Mouse (Mus musculus): ENCODE results near the gene Sh3pxd2a.

Sh3pxd2a gene

DNA sequence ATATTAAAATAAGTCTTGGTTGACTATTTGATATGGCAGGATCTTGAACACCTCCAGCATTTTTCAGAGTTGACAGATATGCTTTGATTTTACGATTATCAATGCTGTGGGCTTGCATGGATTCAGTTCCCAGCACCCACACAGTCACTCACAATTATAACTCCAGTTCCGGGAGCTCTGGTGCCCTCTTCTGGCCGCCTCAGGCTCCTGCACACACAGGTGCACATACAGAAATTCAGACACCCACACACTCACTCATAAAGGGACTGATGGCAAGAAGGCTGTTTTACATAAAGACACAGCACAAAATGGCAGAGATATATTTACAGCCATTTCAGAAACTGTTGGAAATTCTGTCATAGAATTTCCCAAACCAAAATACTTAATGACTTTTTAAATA is 25.0 kb upstream of the Sh3pxd2a start:
- no peak for DNase-seq

DNA sequence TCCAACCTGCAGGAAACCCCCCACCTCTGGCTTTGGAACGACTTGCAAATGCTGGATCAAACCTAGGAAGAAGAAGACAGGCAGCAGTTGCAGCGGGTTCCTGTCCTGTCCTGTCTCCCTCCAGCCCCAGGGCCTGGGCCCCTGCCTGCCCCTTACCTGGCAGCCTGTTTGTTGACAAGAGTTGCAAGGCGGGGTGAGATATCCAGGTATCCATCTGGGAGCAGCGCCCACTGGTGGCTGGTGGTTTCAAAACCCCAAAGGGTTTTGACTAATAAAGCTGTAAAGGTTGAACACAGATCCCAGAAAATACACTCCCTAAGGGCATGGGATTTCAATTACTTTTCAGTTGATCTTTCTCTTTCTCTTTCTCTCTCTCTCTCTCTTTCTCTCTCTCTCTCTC is 24.0 kb upstream of the Sh3pxd2a start:
- peak; percentile 61 for DNase-seq

DNA sequence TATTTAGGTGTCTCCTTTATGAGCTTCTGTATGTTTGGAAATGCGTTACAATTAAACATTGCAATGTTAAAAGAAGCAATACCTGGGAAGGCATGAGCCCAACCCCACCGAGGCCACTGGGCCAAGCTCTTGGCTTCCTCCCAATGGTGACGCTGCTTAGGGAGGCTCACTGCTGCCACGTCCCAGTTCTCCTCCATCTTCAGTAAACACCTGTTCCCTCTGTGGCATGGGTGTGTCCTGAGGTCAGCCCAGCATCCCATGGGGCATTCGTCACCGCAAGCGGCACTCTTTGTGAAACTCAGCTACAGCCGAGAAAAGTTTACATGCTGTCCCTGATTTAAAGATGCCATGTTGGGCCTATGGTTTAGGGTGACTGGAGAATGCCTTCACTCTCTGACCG is 23.4 kb upstream of the Sh3pxd2a start:
- DNase-seq = no peak

DNA sequence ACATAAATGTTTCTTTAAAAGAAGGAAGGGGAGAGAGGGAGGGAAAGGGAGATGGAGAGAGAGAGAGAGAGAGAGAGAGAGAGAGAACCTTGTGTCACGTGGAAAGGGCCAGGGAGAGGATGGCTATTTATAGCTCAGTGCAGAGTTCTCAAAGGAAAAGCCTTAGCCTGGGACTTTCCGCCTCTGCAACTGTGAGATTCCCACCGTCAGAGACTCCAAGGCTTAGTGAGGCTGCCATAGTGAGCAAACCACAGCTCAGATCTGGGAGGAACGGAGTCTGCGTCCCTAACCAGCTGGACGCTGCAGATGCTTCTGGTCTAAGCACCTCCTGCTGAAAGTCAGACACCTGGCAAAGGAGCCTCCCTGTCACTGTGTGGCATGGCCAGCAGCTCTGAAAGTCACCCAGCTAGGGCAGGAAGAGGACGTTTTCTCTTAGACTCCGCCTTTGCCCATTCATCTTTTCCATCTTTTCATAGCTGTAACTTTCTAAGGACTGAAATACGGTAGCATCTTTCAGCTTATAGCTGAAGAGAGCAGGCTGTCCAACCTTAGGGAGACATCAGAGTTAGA is 21.9 kb upstream of the Sh3pxd2a start:
- DNase-seq = no peak

DNA sequence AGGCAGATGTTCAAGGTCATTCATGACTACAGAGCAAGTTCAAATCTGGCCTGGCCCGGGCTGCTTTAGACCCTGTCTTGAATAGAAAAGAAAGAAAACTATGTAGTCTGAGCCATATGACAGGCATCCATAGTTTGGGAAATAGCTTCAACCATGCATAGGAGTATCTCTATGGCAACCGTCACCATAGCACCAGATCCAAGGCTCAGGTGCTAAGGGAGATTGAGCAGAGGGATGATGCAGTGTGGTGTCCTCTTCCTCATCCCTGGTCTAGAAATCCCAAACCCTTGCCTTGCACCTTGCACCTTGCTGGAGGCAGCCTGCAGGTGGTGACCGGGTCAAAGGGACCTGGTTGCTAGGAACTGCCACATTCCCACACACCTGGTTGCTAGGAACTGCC is 19.9 kb upstream of the Sh3pxd2a start:
- DNase-seq = no peak

DNA sequence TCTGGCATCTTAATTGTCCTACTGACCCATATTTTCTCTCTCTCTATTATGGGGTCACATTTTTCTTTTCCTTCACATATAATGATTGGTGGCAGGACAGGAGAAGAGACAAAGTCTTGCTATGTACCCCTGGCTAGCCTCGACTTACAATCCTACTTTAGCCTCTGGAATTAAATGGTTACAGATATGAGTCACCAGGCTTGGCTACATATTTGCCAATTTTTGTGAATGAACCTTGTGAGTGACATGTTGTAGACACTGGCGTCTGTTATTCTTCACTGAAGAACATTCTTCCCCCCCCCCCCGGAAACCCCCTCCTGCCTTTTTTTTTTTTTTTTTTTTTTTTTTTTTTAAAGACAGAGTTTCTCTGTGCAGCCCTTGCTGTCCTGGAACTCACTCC is 19.1 kb upstream of the Sh3pxd2a start:
- DNase-seq = no peak

DNA sequence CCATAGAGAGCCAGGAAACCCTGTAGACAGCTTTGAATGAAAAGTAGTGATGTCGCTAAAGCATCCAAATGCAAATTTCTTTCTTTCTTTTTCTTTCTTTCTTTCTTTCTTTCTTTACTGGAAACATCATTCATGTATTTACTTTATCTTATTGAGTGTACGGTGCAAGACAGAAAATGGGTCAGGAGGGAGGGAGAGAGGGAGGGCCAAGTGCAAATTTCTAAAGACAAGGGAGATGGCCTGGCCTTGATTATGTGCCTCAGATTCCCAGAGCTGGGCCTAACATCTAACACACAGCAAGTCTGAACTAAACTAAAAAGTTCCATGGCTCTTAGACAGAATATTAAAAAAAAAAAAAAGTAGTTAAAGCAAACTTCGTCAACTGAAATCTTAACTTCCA is 9.3 kb upstream of the Sh3pxd2a start:
- no peak for DNase-seq

DNA sequence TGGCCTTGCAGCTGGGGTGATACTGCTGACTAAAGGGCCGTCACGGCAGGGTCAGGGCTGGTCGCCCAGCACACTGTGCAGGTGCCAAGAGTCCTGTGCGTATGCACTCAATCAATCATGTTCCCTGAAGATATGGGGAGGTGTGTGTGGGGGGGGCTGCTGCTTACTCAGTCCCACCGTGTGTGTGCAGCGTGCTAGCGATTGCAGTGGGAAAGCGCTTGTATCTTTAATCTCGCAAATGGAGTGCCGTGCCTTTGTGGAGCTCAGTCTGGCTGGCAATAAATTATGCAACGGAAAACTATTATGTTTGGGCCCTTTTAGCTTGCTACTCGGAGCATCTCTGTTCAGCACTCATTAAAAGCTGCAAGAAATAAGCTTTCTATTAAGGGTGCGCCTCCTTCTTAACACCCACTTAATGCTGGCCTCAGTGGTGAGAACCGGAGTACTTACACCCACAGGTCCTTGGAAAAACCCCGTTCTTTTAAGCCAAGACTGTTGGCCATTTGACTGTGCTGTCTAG is 8.7 kb upstream of the Sh3pxd2a start:
- DNase-seq = no peak

DNA sequence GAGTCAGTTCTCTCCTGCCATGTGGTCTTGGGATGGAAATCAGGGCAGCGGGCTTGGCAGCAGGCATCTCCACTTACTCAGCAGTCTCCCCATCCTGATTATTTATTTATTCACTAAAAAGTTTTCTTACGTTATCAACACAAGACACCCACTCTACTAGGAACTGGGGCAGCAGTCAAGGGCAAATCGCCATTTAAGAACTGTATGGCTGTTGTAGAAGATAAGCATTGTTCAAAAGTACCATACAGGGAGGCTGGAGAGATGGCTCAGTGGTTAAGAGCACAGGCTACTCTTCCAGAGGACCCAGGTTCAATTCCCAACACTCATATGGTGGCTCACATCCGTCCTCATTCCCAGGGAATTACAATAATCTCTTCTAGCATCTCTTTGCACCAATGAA is 7.6 kb upstream of the Sh3pxd2a start:
- no peak for DNase-seq

DNA sequence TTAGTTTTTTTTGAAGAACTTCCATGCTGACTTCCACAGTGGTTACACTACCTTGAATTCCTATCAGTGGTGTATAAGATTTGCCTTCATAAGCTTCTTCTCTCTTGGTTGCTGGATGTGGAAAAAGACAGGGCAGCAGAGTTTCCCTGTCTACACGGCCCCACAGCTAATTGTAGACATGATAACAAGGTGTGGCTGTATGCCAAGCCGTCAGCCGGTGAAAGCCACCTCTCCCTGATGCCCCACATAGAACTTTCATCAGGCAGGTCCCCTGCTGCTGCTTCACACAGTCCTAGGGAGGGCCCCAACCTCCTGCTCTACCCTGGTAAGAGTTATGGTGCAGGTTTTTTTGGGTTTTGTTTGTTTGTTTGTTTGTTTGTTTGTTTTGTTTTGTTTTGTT is 4.5 kb upstream of the Sh3pxd2a start:
- DNase-seq = no peak

DNA sequence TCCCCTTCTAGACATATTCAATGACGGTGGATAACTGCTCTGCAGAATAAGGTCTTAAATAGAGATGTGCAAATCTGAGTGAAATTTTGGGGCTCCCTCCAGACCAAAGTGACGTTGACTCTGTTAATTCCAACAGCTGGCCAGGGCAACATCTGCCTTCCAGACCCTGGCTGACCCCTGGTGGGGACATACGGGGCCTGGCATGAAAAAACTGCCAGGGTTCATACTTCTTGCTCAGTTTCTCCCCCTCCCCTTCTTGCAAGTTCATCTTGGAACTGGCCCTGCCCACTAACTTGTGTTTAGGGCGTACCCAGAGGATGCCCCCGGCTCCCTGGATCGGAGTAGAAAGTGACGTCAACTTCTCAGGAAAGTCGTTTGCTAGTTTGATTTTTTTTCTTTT is 2.6 kb upstream of the Sh3pxd2a start:
- no peak for DNase-seq

DNA sequence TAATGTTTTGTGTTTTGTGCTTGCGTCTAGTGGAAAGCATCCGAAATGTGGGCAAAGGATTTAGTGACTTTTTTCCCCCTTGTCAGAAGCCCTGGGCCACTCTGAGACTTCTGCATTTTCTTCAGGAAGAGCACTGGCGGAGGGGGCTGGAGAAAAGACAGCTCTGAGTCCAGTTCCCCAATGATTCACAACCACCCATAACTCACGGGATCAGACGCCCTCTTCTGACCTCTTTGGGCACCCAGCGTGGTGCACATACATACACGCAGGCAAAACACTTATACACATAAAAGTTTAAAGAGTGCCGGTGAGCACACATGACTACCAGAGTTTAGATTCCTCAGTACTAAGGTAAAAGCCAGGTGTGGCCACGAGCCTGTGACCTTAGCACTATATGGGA is 1.3 kb upstream of the Sh3pxd2a start:
- DNase-seq = peak; percentile 52

DNA sequence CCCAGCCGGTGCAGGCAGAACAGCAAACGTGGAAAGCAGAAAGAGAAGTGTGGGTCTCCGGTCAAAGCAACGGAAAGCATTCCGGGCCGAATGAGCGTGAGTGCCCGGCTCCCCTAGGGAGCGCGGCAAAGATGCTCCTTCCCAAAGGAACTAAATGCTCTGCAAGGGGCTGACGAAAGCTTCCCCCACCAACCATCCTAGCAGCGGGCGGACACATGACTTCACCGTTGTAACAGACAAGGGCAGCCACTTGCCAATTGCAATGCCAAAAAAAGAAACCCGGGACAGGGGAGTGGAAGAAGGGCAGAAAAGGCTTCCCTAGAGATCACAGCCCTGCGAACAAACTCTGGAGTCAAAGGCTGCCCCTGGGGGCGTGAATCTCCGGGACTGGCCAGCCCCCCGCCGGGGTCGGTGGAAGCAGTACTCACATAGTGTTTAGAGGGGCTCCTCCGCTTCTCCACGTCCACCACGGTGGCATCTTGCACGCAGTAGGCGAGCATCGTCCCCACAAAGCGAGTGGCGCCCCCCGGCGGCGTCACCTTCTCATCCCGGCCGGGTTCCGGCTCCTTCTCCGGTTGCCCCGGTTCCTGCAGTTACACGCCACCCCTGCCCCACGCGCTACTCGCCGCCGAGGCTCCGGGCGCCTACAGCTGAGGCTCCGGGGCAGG is 431 bp downstream of the Sh3pxd2a start:
- DNase-seq = peak; percentile 90

DNA sequence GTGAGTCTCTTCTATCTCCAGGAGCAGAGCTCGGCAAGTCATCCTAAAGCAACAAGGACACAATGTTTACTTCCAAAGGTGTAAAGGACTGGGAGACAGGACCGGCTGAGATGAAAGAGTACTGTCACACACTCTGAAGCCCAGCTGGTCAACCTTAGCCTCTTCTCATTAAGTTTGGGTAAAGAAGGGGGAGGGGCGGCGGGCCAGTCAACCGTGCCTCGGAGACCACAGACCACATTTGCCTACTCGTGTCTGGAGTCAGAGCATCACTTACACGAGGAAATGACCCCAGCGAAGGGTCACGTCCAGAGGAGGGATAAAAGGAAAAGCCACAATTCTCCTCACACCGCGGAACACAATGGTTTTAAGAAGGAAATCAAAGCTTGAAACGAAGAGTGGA is 995 bp downstream of the Sh3pxd2a start:
- no peak for DNase-seq

DNA sequence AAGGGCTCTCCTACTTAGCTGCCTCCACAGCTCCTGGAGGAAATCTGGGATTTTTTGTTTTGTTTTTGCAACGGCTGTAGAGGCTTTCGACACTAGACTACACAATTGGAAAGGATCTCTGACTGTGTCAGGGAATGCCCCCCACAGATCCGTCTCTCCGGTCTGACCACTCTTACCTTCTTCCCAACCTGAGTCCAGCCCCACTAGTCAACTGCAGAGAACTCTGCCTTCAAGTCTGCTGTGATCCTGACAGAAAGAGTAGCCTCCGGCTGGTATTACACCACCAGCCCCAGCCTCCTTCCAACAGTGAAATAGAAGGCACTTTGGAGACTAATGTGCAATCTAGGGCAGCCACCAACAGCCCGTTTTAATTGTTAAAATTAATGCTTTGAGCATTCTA is 1.5 kb downstream of the Sh3pxd2a start:
- DNase-seq = no peak

DNA sequence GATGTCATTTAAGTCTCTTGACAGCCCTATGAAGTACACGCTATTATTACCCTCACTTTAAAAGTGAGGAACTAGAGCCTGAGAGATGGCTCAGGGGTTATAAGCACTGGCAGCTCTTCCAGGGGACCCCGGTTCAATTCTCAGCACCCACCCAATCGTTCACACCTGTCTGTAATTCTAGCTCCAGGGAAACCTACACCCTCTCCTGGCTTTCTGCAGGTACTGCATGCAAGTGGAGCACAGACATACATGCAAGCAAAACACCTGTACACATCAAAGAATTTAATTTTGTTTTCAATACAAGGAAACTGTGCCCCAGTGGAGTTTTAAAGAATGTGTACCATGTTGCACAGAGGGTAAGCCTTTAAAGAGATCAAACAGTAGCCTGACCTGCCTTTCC is 2.4 kb downstream of the Sh3pxd2a start:
- DNase-seq = no peak

DNA sequence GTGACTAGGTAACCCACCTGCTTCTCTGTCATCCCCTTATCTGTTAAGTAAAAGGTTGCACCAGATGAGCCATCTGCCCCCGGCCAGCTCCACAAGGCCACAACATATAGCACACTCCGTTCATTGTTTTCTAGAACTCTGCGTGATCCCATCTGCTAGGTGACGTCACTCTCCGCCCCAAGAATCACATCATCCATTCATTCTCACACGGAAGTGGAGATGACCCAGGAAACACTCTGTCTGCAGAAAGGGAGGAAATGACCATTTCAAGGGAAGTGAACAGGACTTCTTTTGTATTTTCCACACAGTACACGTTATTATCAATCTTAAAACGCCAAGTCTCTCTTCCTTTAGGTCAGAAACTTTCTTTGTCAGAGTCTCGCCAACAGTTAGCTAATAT is 2.8 kb downstream of the Sh3pxd2a start:
- DNase-seq = no peak

DNA sequence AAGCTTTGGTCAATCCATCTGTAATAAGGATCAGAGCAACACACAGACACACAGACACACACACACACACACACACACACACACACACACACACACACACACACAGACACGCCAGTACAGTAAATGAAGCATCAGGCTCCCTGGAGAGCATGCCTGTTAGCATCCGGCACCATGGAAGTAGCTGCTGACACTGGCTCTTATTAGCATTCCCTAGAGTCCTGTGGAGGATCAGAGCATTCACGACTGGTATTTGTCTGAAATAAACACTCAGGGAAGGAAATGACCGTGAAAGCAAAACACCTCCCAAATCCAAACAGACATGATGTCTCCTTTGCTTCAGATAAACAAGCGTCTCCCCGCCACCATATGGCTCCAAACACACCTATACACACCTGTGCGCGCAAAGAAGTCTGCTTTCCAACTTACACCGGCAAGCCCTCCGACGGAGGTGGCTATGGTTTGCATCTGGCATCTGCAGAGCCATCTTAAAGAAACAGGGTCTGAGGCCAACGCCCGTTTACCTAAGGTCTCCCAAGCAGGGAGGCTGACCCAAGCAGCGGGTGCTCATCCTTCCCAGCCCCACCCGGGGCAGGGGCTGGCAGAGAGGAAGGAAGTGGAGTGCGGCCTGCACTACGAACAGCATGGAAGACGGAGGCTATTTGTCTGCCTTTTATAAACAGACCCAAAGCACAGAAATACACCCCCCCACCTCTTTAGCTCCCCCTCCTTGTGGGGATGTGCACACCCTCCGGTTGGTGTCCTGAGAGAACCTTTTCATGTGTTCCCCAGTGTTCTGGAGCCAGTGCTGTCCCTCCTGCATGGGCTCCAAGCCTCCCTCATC is 3.9 kb downstream of the Sh3pxd2a start:
- DNase-seq = no peak

DNA sequence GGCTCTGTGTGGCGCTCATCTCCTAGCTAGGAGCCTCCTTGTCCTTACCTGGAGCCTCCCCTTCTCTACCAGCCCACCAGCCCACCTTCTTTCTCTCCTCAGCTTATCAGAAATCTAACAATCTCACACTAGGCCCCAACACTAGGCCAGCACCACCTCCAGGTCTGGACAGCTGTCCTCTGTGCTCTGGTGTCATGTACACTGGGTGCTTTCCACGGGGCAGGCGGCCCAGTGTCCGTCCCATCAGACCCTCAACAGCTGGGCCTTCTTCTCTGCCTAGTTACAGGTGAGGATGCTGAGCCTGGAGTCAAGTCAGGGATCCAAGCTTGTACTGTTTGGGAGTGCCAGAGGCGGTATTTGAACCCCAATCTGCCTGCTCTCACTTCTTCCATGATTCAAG is 5.0 kb downstream of the Sh3pxd2a start:
- DNase-seq = no peak

DNA sequence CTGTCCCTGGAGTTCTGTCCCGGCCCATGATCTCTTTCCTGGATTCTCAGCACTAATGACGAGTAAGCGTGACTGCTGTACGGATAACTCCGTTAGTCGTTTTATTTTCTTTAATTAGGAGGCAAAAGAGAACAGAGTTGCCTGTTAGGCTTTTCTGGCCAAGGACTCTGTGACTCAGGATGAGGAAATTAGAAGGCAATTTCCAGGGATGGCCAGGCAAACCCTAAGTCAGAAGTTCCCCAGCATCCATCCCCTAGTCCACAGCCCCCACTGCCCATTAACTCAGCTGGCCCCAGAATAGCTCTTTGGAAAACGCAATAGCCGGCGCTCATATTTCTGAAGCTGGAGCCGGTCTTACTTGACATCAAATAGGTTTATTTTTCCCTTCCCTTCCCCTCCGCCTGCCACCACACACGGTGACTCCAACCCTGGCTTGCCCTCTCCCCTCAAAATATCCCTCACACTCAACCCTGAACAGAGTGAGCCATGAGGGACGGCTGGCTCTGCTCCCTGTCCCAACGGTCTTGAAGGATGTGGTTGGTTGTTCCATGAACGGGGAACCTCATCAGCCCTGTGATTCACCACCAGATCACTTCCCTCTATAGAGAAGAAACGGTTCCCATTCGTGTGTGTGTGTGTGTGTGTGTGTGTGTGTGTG is 5.6 kb downstream of the Sh3pxd2a start:
- no peak for DNase-seq

DNA sequence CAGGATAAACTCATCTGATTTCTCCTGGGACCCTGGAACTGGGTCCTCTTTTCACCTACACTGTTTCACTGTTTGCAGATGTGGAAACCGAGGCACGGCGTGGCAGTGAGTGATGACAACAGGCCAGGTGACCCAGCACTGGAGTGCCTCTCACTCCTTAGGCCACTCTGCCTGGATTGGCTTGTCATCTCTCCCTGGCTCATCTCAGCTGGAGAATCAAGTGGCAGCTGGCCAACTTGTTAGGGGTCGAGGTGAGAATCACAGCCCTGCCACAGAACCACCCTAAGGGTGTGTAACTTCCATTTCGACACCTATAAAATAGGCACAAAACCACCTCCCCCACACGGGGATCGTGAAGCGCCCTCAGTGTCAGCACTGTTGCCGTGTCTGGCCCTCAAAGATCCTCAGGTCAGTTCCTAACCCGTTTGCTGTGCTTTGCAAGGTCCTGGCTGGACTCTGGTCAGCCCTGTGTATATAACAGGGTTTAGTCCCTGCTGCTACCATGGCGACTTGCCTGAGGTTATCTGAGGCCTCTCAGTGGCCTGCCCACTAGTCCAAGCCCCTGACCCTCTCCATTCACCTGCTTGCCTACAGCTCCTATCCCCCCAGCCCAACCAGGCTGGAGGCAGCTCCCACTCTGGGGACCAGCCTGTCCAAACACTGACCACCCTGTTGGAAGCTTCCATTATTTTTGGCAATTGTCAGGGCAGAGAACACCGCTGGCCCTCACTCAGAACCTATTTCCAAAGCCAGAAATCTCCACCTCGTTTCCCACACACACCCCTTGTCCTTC is 6.3 kb downstream of the Sh3pxd2a start:
- peak; percentile 44 for DNase-seq

DNA sequence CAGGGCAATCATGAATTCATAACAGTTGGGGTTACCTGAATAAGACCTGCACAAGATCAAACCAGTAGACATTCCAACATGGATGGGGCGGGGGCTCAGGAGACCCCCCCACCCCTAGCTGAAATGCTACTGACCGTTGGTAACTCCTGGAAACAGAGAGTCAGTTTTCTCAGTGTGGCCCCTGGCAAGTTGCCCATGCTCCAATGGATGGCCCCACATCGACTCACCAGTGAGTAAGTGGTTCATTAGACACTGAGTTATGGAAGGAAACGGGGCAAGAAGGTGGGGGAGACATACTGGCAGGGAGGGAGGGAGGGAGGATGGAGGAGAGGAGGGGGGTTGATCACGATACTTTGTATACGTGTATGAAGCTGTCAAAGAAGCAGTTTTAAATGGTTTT is 8.2 kb downstream of the Sh3pxd2a start:
- no peak for DNase-seq

Data from liver (tissue).